In genomic region chr9:41199456-41200252, GRCm38 (mm10) we compare ENCODE assay signal across 16 mouse cellular contexts. TPM values are rescaled to one million over a fixed set of nuclear protein-coding genes. Genes with fewer than 3 reads are reported as not detected.
DNase-seq lines count a peak whose midpoint lies in the region; ATAC-seq and TF ChIP-seq lines count a peak whose summit lies in the region.
"Had no signal": no experiment of that assay in that cellular context is flagged by ENCODE, and none has a peak within 500 bp of the region (broad histone marks: within the 10 kb centered on the region; RNA-seq: fewer than 3 reads in every experiment).

No protein-coding gene starts in this region.

- H3K4me2 ChIP-seq in hindbrain, postnatal 0 days (ENCODE audit: low read depth, low read length), result no peak overlapping the region
- H3K4me2 ChIP-seq in hindbrain, embryonic 13.5 days, result no peak overlapping the region
- H3K4me2 ChIP-seq: embryonic facial prominence, embryonic 15.5 days; limb, embryonic 12.5 days had no signal

- no peak for TF ChIP-seq CTCF in hindbrain, postnatal 0 days (IDR thresholded peaks at IDR 0.05; ENCODE audit: low read depth)

- no peaks in the 10 kb centered on the region for H3K27me3 ChIP-seq in hindbrain, postnatal 0 days (ENCODE audit: insufficient read depth, low read length)
- 0 out of 2 replicates have a peak, but pooled peaks cover 3% of the 10 kb centered on the region for H3K27me3 ChIP-seq in hindbrain, embryonic 13.5 days
- H3K27me3 ChIP-seq: embryonic facial prominence, embryonic 15.5 days; limb, embryonic 12.5 days had no signal

- H3K36me3 ChIP-seq in hindbrain, postnatal 0 days (ENCODE audit: insufficient read depth, low read length), result no peaks in the 10 kb centered on the region
- no peaks in the 10 kb centered on the region for H3K36me3 ChIP-seq in hindbrain, embryonic 13.5 days
- H3K36me3 ChIP-seq: embryonic facial prominence, embryonic 15.5 days; limb, embryonic 12.5 days had no signal

- no peaks in the 10 kb centered on the region for H3K9me3 ChIP-seq in hindbrain, postnatal 0 days (ENCODE audit: low read length)
- H3K9me3 ChIP-seq in hindbrain, embryonic 13.5 days, result no peaks in the 10 kb centered on the region
- H3K9me3 ChIP-seq: embryonic facial prominence, embryonic 15.5 days; limb, embryonic 12.5 days had no signal

- H3K9ac ChIP-seq in hindbrain, postnatal 0 days (replicated peaks; ENCODE audit: low read length), result no peak overlapping the region
- H3K9ac ChIP-seq in hindbrain, embryonic 13.5 days, result no peak overlapping the region
- H3K9ac ChIP-seq: embryonic facial prominence, embryonic 15.5 days; limb, embryonic 12.5 days; liver, embryonic 14.5 days had no signal

- no peak overlapping the region for H3K4me3 ChIP-seq in hindbrain, postnatal 0 days (ENCODE audit: low read length)
- H3K4me3 ChIP-seq in hindbrain, embryonic 13.5 days, result no peak overlapping the region
- H3K4me3 ChIP-seq: embryonic facial prominence, embryonic 15.5 days; limb, embryonic 12.5 days had no signal

- ATAC-seq in hindbrain, postnatal 0 days, result 0 out of 2 replicates have a peak, but pooled peaks have one; percentile 25
- no peak for ATAC-seq in hindbrain, embryonic 13.5 days (ENCODE audit: low FRiP score)

- 87% methylated on average over 22 of the region's 22 CpGs for WGBS in hindbrain, postnatal 0 days
- WGBS in hindbrain, embryonic 13.5 days, result 88% methylated on average over 22 of the region's 22 CpGs

- DNase-seq in cerebellum, adult 11-12 months, result peak; percentile 66
- no peak for DNase-seq in cerebellum, postnatal 14 days
- no peak for DNase-seq in hindbrain, postnatal 0 days (ENCODE audit: low spot score)
- peak; percentile 37 for DNase-seq in kidney, adult 9 months
- peak; percentile 20 to 50 for DNase-seq in kidney, postnatal 36 days
- no peak for DNase-seq in gastrocnemius, postnatal 4 days (ENCODE audit: low spot score in 2 of 2)
- DNase-seq in spleen, postnatal 10 days (ENCODE audit: low spot score in 2 of 2), result no peak
- DNase-seq: adrenal gland, adult 8-10 months; gastrocnemius, postnatal 14 days; midbrain, embryonic 14.5 days; retina, postnatal 1 day; thymus, adult 2 months had no signal

- H3K27ac ChIP-seq in hindbrain, postnatal 0 days, result no peak overlapping the region
- H3K27ac ChIP-seq in hindbrain, embryonic 13.5 days, result no peak overlapping the region
- H3K27ac ChIP-seq: embryonic facial prominence, embryonic 15.5 days; limb, embryonic 12.5 days; liver, embryonic 14.5 days had no signal

- H3K4me1 ChIP-seq in hindbrain, postnatal 0 days (ENCODE audit: insufficient read depth, low read length), result no peaks in the 10 kb centered on the region
- H3K4me1 ChIP-seq in hindbrain, embryonic 13.5 days (replicated peaks), result no peaks in the 10 kb centered on the region

RNA-seq across cellular contexts. Expression of gene Ubash3b, which starts 38.2 kb away (rescaled TPM):
- total RNA-seq in hindbrain, postnatal 0 days (2014; rRNA removed), result 41.0 and 41.3 TPM in 2 replicates
- polyA plus RNA-seq in hindbrain, postnatal 0 days (2015; fragmentation: Nextera tagmentation; extraction: Ambion mirVana), result 28.0 and 28.6 TPM in 2 replicates
- 17.3 and 18.2 TPM in 2 replicates for polyA plus RNA-seq in hindbrain, embryonic 13.5 days (2015; fragmentation: Nextera tagmentation; extraction: Ambion mirVana)
- total RNA-seq in gastrocnemius, postnatal 4 days (2021), result 1 to 10 TPM; 5.3 to 5.6 TPM

Comparison
In these comparisons a context has a peak if more than half of its experiments do, and no peak if none do; other contexts are left out.
1. DNase-seq: peak in cerebellum, adult 11-12 months (single experiment), kidney, adult 9 months (single experiment) and kidney, postnatal 36 days (2 of 2); none in cerebellum, postnatal 14 days (0 of 2), hindbrain, postnatal 0 days (single experiment), gastrocnemius, postnatal 4 days (0 of 2) and spleen, postnatal 10 days (0 of 2).